Mouse (Mus musculus): ENCODE data around the gene Rpl11.

GRCm38 (mm10) chr4:136094519-136095219, 41.4 kb upstream of the Rpl11 start:
- TF ChIP-seq CTCF (IDR thresholded peaks at IDR 0.05; ENCODE audit: borderline replicate concordance, insufficient read depth, low read length) (no peak), POLR2A (IDR thresholded peaks at IDR 0.05; ENCODE audit: low read depth, low read length) (no peak)

Measured in embryonic fibroblast, embryonic 13.5 days (primary cell).